Mouse (Mus musculus) 3134 (cell line): ENCODE data around the gene Ano5.

ENCODE experiments used
- DNase-seq: peaks from one replicate; pipeline ENCODE4 v3.0.0-alpha.2; 2011; ENCODE audit warnings: low spot score; ENCODE audit not compliant: insufficient read length; ENCODE audit errors: extremely low read depth

Ano5 gene

DNA sequence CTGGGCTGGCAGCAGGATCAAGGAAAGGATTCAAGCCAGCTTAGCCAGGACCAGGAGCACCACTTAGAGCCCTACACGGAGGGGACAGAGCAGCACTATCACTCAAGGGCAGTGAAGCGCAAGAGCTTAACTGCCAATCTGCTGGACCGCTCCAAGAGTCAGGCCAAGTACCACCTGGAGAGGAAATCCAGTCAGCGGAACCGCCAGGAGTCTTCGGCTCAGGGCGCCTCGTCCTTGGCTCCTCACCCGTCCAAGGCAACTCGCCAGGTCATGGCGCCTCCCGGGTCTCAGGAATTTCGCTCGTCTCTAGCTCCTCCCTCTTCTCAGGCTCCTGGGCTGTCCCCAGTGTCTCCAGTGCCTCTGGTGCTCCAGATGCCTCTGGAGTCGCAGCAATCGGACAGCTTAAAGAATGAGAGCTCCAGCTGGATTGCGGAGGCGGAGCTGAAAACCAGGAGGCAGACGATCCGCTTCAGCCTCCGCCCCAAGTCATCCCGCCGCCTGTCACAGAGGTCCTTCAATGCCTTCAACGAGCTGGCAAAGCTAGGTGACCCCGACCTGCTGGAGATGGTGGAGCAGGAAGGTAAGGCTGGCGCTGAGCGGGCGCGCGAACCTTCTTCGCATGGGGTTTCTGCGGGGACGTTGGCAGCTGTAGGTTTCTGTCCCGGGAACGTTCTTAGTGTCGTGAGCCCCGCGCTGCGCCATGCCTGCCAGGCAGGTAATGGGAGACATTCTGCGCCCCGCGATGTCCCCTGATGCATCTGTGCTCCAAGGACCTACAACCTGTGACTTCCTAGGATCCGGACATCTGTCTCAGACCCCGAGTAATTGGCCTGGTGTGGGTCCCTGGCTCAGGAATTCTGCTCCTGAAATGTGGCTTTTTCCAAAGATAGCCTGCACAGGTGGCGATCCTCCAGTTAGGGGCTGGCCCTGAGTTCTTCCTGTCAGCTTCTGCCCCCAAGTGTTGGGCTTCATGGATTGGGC is at the start of gene Ano5:
TSS of gene Ano5 (plus strand) at position 359 of the 981 bp plus-strand sequence.
- DNase-seq, result no peak

GRCm38 (mm10) chr7:51499396-51499795 is 11.4 kb upstream of the Ano5 start:
- no peak for DNase-seq

GRCm38 (mm10) chr7:51503940-51504339 is 6.9 kb upstream of the Ano5 start:
- no peak for DNase-seq

GRCm38 (mm10) chr7:51510147-51510546 is 682 bp upstream of the Ano5 start:
- DNase-seq, result no peak

- DNase-seq, result no peak
Observed at GRCm38 (mm10) chr7:51539344-51539743, 28.5 kb downstream of the Ano5 start.

DNA sequence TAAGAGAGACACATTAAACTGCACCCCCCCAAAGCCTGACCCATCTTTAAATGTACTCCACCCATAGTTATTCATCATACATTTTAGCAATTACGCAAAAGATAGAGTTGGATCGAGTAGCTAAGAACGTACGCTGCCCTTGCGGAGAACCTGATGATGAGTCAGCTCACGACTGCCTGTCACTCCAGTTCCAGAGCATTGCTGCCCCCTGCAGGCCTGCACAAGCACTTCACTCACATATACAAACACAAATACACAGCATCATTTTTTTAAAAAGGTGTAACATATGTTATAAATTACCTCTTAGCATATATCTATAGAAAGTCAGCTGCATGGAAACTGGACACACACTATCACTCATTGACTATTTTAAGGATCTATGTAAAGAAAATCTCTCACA is 29.9 kb downstream of the Ano5 start:
- no peak for DNase-seq

GRCm38 (mm10) chr7:51600021-51600420 is 89.2 kb downstream of the Ano5 start:
- no peak for DNase-seq

- no peak for DNase-seq
Observed at GRCm38 (mm10) chr7:51603741-51604140, 92.9 kb downstream of the Ano5 start.

- DNase-seq, result no peak
Observed at GRCm38 (mm10) chr7:51614404-51614803, 103.6 kb downstream of the Ano5 start.

- no peak for DNase-seq
Observed at GRCm38 (mm10) chr7:51617941-51618340, 107.1 kb downstream of the Ano5 start.

DNA sequence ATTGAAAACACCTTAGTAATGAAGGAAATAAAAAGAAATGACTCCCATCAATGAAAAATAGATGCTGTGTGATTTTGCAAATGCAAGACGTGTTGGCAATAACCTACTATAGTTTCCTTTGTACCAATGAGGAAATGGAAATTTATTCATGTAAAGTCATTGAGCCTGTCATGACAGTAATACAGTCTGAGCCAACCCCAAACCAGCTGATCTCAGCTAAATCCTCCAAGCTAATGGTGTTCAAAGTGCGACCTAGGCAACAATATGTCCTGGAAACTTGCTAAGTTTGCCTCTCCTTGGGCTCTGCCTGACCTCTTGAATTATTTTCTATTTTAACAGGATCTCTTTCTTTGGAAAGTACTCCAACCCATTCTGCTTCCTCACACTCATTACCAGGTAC is 107.6 kb downstream of the Ano5 start:
- no peak for DNase-seq

DNA sequence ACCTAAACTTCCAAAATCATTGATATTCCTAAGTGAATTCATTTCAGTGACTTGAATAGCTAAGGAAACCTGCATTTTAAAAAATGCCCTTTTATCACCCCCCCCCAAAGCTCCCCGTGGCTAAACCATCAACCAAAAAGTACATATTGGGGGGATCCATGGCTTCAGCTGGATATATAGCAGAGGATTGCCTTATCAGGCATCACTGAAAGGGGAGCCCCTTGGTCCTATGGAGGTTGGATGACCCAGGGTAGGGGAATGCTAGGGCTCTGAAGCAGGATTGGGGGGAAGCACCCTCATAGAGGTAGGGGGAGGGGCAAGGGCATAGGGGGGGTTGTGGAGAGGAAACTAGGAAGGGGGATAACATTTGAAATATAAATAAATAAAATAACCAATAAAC is 109.1 kb downstream of the Ano5 start:
- DNase-seq, result no peak

- DNase-seq, result no peak
Observed at GRCm38 (mm10) chr7:51621694-51622145, 110.9 kb downstream of the Ano5 start, which contains the start of gene Slc17a6. Gene Slc17a6 (plus strand): TSS chr7:51622006.

DNA sequence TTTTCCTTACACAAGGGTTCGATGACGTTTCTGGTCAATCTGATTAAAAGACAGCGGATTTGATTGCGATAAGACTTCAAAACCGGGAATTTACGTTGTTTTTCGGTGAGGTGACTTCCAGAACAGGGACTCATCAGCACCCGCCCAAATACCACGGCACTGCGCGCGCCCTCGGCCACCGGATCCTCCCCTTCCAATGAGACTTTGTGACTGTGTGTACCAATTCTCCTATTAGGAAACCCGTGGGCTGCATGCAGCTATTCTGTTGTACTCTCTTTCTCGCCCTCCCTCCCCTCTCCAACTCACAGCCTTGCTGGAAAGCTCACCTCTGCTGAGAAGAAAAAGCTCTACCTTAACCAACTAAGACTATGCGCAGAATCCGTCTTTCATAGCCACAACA is 111.4 kb downstream of the Ano5 start:
- DNase-seq, result no peak

DNA sequence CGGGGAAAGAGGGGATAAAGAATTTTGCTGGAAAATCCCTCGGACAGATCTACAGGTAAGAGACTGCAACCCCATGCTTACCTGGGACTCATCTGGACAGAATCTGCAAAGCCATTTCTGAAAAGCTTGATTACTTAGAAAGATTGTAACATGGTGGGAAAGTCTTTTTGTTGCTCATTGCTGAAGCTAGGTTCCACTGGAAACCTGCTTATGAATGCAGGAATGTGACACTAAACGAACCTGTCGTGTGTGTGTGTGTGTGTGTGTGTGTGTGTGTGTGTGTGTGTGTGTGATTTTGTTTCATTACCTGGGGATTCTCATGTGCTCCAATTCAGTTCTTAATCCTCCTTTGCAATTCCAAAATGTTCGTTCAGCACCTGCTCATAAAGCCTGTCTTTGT is 111.8 kb downstream of the Ano5 start:
- no peak for DNase-seq

- no peak for DNase-seq
Observed at GRCm38 (mm10) chr7:51624336-51624897, 113.6 kb downstream of the Ano5 start.

DNA sequence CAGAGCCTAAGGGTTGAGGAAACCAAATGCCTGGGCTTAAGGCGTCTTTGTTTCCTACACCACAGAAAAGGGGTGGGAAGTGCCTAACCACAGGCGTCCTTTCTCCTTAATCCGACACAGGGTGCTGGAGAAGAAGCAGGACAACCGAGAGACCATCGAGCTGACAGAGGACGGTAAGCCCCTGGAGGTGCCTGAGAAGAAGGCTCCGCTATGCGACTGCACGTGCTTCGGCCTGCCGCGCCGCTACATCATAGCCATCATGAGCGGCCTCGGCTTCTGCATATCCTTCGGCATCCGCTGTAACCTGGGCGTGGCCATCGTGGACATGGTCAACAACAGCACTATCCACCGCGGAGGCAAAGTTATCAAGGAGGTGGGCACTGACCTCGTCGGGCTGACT is 114.3 kb downstream of the Ano5 start:
- no peak for DNase-seq

DNA sequence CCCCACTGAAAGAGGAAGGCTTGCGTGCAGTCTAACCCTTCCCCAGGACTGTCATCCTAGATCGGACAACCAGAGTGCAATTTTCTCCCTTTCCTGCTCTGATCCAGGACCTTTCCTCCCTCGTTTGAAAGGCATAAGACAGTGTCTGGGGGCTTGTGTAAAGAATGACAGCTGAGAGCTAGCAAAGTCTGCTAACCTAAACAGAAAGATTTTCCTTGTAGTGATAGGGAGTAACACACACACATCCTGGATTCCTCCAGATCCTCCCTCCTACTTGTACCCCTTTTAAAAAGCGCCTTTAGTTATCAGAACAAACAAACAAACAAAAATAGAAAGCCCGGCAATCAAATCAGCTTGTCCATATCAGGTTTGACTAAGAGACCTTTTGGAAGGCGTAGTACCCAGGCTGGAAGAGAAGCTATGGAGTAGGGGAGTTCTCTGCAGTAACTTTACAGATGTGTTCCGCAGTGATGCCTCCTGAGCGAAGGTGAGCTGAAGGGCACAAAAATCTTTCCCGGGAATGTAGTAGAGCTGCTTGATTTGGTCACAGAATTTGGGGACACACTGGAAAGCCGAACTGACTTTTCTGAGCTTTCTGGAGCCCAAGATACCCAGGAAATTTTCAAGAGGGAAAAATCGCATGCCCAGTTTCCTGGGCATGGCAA is 114.9 kb downstream of the Ano5 start:
- DNase-seq, result no peak

- DNase-seq, result no peak
Observed at GRCm38 (mm10) chr7:51626451-51627000, 115.7 kb downstream of the Ano5 start.

DNA sequence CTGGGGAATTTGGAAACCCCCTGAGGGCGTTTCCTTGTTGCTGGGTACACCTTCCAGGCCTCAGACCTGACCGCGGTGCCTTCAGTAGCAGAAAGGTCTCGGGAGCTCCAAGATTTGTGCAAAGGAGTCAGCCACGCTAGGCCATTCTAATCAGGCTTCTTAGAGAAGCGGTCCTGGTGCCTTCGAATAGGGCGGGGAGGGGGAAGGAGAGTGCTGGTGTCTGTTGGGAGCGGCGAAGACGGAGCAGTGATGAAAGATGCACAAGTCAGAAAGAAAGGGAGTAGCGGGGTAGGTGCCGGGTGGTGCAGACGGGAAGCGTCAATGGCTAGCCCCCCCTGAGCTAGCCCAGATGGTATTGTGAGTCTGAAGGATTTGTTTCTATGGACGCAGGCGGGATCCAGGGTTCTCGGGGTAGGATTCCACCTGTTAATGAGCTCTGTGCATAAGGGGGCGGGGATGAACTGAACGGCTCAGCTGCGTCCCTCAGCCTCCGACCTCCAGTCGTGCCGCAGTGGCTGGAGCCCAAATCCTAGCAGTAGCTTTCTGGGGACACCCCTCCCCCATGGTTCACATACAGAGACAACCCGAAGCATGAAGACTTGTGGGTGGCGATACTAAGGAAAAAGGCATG is 116.3 kb downstream of the Ano5 start:
- DNase-seq, result no peak

GRCm38 (mm10) chr7:51627666-51628065 is 116.8 kb downstream of the Ano5 start:
- no peak for DNase-seq
